Comparison of ENCODE assay signal across 17 mouse cellular contexts in genomic region chr4:84068947-84069663, GRCm38 (mm10).
DNase-seq lines count a peak whose midpoint lies in the region; ATAC-seq and TF ChIP-seq lines count a peak whose summit lies in the region.
"Had no signal": no experiment of that assay in that cellular context is flagged by ENCODE, and none has a peak within 500 bp of the region (broad histone marks: within the 10 kb centered on the region; RNA-seq: fewer than 3 reads in every experiment).

No protein-coding gene starts in this region.

- H3K4me3 ChIP-seq in kidney, adult 2 months (ENCODE audit: insufficient read depth, low read depth, low read length), result no peak overlapping the region
- H3K4me3 ChIP-seq in embryonic facial prominence, embryonic 11.5 days (ENCODE audit: low read depth, low read length), result no peak overlapping the region
- no peak overlapping the region for H3K4me3 ChIP-seq in limb, embryonic 13.5 days
- H3K4me3 ChIP-seq in hindbrain, embryonic 13.5 days, result no peak overlapping the region
- H3K4me3 ChIP-seq: lung, embryonic 15.5 days had no signal

- H3K4me1 ChIP-seq in kidney, adult 2 months (ENCODE audit: control insufficient read depth, insufficient read depth, low read length), result peaks cover 8% of the 10 kb centered on the region; the same call in 1 of the 2 replicates
- H3K4me1 ChIP-seq in embryonic facial prominence, embryonic 11.5 days (ENCODE audit: control insufficient read depth, insufficient read depth, low read length), result no peaks in the 10 kb centered on the region; the same call in 1 of the 2 replicates
- H3K4me1 ChIP-seq in limb, embryonic 13.5 days, result peaks cover 68% of the 10 kb centered on the region
- H3K4me1 ChIP-seq in hindbrain, embryonic 13.5 days (replicated peaks), result peaks cover 19% of the 10 kb centered on the region

- DNase-seq in embryo, embryonic 11 days, result peak; percentile 52
- DNase-seq in embryo, embryonic 10 days (ENCODE audit: low spot score), result no peak
- peak; percentile 54 for DNase-seq in kidney, postnatal 10 days
- no peak for DNase-seq in kidney, adult 2 months
- peak; percentile 63 for DNase-seq in embryonic facial prominence, embryonic 11.5 days (ENCODE audit: low spot score)
- no peak for DNase-seq in gastrocnemius, postnatal 4 days (ENCODE audit: low spot score in 2 of 2)
- DNase-seq: cerebellum, postnatal 10 days; heart, postnatal 4 days; left cerebral cortex, postnatal 4 days; retina, postnatal 1 day; thymus, postnatal 25 days had no signal

- no peaks in the 10 kb centered on the region for H3K9me3 ChIP-seq in embryonic facial prominence, embryonic 11.5 days (replicated peaks; ENCODE audit: control insufficient read depth, low read length)
- H3K9me3 ChIP-seq in limb, embryonic 13.5 days, result no peaks in the 10 kb centered on the region
- H3K9me3 ChIP-seq in hindbrain, embryonic 13.5 days, result no peaks in the 10 kb centered on the region
- H3K9me3 ChIP-seq: lung, embryonic 15.5 days had no signal

- no peak overlapping the region for H3K4me2 ChIP-seq in embryonic facial prominence, embryonic 11.5 days (ENCODE audit: low read depth, low read length)
- H3K4me2 ChIP-seq in limb, embryonic 13.5 days (replicated peaks), result no peak overlapping the region
- H3K4me2 ChIP-seq in hindbrain, embryonic 13.5 days, result no peak overlapping the region
- H3K4me2 ChIP-seq: lung, embryonic 15.5 days; midbrain, embryonic 11.5 days had no signal

- H3K9ac ChIP-seq in embryonic facial prominence, embryonic 11.5 days (replicated peaks; ENCODE audit: low read length), result no peak overlapping the region; the same call in 1 of the 2 replicates
- no peak overlapping the region for H3K9ac ChIP-seq in limb, embryonic 13.5 days
- no peak overlapping the region for H3K9ac ChIP-seq in hindbrain, embryonic 13.5 days
- H3K9ac ChIP-seq: lung, embryonic 15.5 days had no signal

- H3K27me3 ChIP-seq in kidney, adult 2 months (replicated peaks; ENCODE audit: control insufficient read depth, insufficient read depth, low read length), result no peaks in the 10 kb centered on the region
- H3K27me3 ChIP-seq in embryonic facial prominence, embryonic 11.5 days (ENCODE audit: control insufficient read depth, insufficient read depth, low read length), result no peaks in the 10 kb centered on the region
- H3K27me3 ChIP-seq in limb, embryonic 13.5 days, result no peaks in the 10 kb centered on the region
- H3K27me3 ChIP-seq in hindbrain, embryonic 13.5 days, result 0 out of 2 replicates have a peak, but pooled peaks cover 3% of the 10 kb centered on the region
- H3K27me3 ChIP-seq: lung, embryonic 15.5 days had no signal

- no peak overlapping the region for H3K27ac ChIP-seq in kidney, adult 2 months (ENCODE audit: insufficient read depth, low read depth, low read length)
- H3K27ac ChIP-seq in embryonic facial prominence, embryonic 11.5 days (replicated peaks; ENCODE audit: low read depth, low read length), result peak overlapping the region; percentile 72
- peak overlapping the region; percentile 66 for H3K27ac ChIP-seq in limb, embryonic 13.5 days
- H3K27ac ChIP-seq in hindbrain, embryonic 13.5 days, result no peak overlapping the region
- H3K27ac ChIP-seq: lung, embryonic 15.5 days; macrophage had no signal

- TF ChIP-seq CTCF in kidney, adult 2 months (conservative IDR thresholded peaks at IDR 0.05; ENCODE audit: insufficient read depth, insufficient read length, low read depth, low read length), result no peak

- TF ChIP-seq POLR2A in kidney, adult 2 months (IDR thresholded peaks at IDR 0.05; ENCODE audit: low read depth, low read length), result no peak

- H3K36me3 ChIP-seq in kidney, adult 2 months (ENCODE audit: control insufficient read depth, insufficient read depth, low read length), result no peaks in the 10 kb centered on the region
- H3K36me3 ChIP-seq in embryonic facial prominence, embryonic 11.5 days (replicated peaks; ENCODE audit: control insufficient read depth, insufficient read depth, low read depth, low read length), result no peaks in the 10 kb centered on the region
- H3K36me3 ChIP-seq in limb, embryonic 13.5 days, result no peaks in the 10 kb centered on the region
- no peaks in the 10 kb centered on the region for H3K36me3 ChIP-seq in hindbrain, embryonic 13.5 days
- H3K36me3 ChIP-seq: lung, embryonic 15.5 days had no signal

- WGBS in kidney, adult 2 months, result 48% methylated on average over 11 of the region's 11 CpGs
- WGBS in embryonic facial prominence, embryonic 11.5 days, result 28% methylated on average over 11 of the region's 11 CpGs
- WGBS in limb, embryonic 13.5 days, result 7% methylated on average over 11 of the region's 11 CpGs
- WGBS in hindbrain, embryonic 13.5 days, result 46% methylated on average over 11 of the region's 11 CpGs

- no peak; the same call in 1 of the 2 replicates for ATAC-seq in embryonic facial prominence, embryonic 11.5 days (replicated peaks; ENCODE audit: insufficient number of reproducible peaks, low FRiP score, low TSS enrichment, low read depth)
- ATAC-seq in limb, embryonic 13.5 days (ENCODE audit: low FRiP score, low read depth), result peak; percentile 49; the same call in 1 of the 2 replicates
- no peak for ATAC-seq in hindbrain, embryonic 13.5 days (ENCODE audit: low FRiP score)
- ATAC-seq: forebrain, embryonic 14.5 days had no signal

Comparison
In these comparisons a context has a peak if more than half of its experiments do, and no peak if none do; other contexts are left out.
1. DNase-seq: peak in embryo, embryonic 11 days (single experiment), kidney, postnatal 10 days (single experiment) and embryonic facial prominence, embryonic 11.5 days (single experiment); none in embryo, embryonic 10 days (single experiment), kidney, adult 2 months (single experiment) and gastrocnemius, postnatal 4 days (0 of 2).
2. H3K27ac ChIP-seq: peak in embryonic facial prominence, embryonic 11.5 days (single experiment) and limb, embryonic 13.5 days (single experiment); none in kidney, adult 2 months (single experiment) and hindbrain, embryonic 13.5 days (single experiment).